Mouse (Mus musculus) CD8-positive naive resting alpha-beta T cell, adult 2 months (primary cell): ENCODE results near the gene Shbg.

ENCODE experiments used
- DNase-seq, 2 experiments: peaks; one replicate each; pipeline ENCODE4 v3.0.0; 2022; ENCODE audit warnings: low read depth in 2 of 2, low spot score in 2 of 2

Gene Shbg

DNA sequence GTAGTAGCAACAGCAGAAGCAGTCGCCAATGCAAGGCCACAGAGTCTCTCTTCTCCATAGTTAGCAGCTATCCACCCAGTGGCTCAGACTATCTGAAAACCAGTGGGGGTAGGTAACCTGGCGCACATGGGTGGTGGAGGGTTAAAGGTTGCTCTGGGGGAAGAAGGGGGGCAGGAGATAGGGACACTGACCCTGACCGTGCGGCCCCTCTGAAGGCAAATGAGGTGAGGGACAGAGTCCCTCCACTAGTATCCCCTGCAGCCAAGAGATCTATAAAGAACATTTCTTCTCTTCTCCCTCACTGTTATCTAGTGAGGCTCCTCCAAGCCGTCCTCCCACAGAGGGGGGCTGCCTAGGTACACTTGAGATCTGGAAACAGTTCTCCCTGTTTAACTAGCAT is at the start of gene Shbg:
TSS of gene Shbg (minus strand) at position 101 of the 400 bp plus-strand sequence.
- DNase-seq: no peak

- DNase-seq: no peak
Observed at GRCm38 (mm10) chr11:69666665-69667005, 48.9 kb upstream of the Shbg start.

DNA sequence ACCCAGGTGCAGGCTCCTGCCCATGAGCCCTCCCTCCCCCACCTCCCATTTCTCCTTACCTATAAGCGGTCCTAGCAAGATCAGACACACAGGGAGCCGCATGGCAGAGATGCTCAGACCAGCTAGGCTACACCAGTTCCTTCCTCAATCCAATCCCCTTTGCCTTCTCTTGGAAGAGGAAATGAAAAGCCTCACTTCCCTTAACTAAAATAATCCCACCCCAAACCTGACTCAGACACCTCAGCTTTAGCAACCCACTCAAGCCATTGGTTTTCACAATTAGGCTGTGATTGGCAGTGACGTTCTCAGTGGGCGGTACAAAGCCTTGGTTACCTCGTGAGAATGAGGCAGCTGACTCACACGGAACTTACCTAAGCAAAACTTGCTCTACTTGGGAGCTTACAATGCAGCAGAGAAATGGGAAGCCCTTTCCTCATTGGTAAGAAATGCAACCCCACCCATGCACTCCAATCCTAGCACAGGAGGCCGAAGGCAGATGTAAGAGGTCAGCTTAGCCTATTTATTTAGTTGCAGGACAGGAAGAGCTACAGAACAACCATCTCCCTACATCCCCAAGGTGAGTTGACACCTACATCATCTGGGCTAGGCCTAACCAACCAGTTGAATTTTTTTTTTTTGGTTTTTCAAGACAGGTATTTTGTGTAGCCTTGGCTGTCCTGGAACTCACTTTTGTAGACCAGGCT is 48.4 kb upstream of the Shbg start, which contains the start of gene Cd68:
TSS of gene Cd68 (minus strand) at position 193 of the 704 bp plus-strand sequence.
- DNase-seq: peak in 1 of 2 experiments; percentile 32

- DNase-seq: no peak
Observed at GRCm38 (mm10) chr11:69665457-69665960, 47.8 kb upstream of the Shbg start.

GRCm38 (mm10) chr11:69664841-69665240 is 47.1 kb upstream of the Shbg start:
- no peak for DNase-seq

DNA sequence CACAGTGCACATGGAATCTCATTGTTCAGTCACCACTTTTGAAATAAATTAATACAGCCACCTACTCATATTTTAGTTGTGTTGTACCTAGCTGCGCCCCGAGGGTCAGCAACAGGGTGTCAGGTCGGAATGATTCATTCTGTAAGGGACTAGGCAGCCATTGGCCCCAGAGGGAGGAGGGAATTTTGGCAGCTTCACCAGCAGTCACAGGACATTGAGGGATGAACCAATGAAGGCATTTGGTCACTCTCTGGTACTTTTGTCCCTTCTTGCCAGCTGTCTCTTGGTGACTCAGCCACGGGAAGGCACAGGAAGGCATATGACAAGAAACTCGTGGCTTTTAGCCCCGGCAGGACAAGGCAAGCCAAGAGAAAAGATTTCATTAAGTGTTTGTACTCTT is 46.1 kb upstream of the Shbg start:
- DNase-seq: no peak

GRCm38 (mm10) chr11:69662967-69663671 is 45.4 kb upstream of the Shbg start:
- no peak for DNase-seq

GRCm38 (mm10) chr11:69662213-69662966 is 44.7 kb upstream of the Shbg start, which contains the start of gene Mpdu1:
Gene Mpdu1 (minus strand): TSS chr11:69662642.
- DNase-seq: peak; percentile 91

GRCm38 (mm10) chr11:69661221-69661881 is 43.6 kb upstream of the Shbg start:
- no peak for DNase-seq

DNA sequence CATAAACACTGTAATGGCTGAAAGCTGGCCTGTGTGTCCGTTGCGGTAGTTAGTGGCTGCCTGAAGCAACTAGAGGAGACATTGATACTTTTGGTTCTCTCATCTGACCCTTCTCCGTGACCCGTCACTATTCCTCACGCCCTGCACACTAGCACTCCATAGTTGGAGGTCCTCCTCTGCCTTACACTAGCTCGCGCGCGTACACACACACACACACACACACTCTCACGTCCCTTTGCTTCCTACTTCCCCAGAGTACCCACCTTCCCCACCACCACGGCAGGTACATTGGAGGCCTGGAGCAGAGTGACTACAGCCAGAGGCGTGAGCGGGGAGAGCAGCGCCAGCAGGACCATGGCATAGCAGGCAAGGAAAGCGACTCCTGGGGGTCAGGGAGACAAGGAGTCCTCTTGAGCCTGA is 39.8 kb upstream of the Shbg start:
- no peak for DNase-seq

DNA sequence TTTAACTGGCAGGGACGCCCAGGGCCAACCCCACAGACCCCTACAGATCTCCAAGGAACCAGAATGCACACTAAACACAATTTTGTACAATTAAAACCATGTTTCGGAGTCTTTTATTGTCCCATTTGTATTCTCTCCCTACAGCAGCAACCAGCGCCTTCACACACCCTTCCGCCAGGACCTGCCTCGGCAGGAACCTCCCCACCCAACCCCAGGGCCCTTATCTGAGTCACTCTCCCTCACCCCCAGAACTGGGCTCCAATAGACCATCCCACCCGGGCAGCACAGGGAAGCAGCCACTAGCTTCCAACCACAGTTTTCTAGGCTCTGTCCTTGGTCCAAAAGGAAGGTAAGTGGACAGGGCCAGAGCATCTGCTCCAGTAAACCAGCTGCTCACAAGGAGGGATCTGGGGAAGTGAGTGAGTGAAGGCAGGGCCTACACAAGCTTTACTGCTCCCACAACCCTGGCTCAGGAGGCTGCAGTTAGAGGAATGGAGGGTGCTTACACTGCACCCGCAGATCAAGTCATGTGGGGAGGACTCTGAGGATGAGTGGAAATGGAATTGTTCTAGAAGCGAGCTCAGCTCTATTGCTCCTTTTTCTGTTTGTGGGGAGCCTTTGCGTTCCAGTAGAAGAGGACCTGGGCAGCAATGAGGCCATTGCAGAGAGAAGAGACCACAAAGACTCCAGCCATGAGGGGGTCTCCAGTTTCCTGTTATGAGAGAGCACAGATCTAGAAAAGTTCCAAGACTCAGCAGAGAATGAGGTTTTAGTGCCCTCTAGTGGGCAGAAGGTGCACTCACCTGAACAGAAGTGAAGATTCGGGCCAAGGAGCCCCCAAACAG is 39.1 kb upstream of the Shbg start:
- DNase-seq: peak in 1 of 2 experiments; percentile 65

DNA sequence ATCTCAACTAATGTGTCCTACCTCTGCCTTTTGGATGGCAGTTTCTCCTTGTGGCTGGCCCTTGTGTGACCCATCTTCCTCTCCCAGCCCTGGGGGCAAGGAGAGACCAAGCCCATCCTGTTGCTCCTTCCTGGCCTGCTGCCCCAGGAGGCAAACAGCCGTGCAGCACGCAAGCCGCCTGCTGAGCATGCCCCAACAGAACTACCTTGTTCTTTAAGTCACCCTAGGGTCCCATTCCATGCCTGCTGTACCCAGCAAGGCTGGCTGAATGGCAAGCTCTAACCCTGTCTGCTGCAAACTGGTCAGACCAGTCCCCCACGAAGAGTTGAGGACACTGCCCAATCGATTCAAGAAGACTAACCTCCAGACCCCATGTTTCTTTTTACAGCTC is 38.4 kb upstream of the Shbg start:
- DNase-seq: no peak

- DNase-seq: no peak
Observed at GRCm38 (mm10) chr11:69655264-69656064, 37.8 kb upstream of the Shbg start, which contains the start of gene Sox15. Gene Sox15 (plus strand): TSS chr11:69655314.

- no peak for DNase-seq
Observed at GRCm38 (mm10) chr11:69654760-69655159, 37.1 kb upstream of the Shbg start.

GRCm38 (mm10) chr11:69653399-69653798 is 35.7 kb upstream of the Shbg start:
- DNase-seq: no peak

GRCm38 (mm10) chr11:69645860-69646259 is 28.2 kb upstream of the Shbg start:
- DNase-seq: no peak

DNA sequence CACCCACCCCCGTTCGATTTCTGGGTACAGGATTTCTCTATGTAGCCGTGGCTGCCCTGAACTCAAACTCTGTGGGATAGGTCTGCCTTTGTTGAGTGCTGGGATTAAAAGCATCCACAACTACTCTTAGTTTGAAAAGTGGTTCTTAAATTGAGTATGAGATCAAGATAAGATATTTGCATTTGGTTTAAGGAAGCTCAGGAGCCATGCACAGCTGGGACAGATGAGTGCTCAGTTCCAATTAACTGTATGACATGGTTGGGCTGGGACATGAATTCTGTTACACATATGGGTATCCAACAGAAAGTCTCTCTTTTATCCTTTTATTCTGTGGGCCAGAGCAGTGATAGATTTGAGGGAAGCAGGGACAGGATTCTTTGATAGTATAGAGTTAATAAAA is 17.8 kb upstream of the Shbg start:
- no peak for DNase-seq

GRCm38 (mm10) chr11:69633128-69633866 is 15.6 kb upstream of the Shbg start:
- DNase-seq: no peak
